Mouse (Mus musculus) spleen, adult 18-20 months (tissue): ENCODE results near the gene Lgals1.

Source experiments
- DNase-seq, 2 experiments: peaks; one replicate each; pipeline ENCODE4 v3.0.0; 2022; ENCODE audit warnings: mixed read lengths in 2 of 2

The Lgals1 gene

DNA sequence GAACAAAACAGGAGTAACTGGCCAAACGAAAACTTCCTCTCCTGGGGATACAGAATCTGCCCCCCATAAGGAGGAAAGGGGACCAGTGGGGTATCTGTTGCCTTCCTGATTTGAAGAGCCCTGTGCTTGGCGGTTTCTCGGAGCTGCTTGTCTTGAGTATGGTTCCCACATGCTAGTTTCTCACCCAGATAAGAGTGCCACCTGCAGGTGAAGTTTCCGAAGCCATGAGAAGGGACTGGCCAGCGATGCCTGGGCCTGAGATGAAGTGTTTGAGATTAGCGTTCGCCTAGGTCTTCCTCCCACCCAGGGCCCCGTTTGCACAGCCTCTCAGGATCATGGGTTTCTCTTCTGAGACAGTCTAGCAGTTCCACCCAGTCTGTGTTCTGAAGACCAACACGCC, 14.5 kb upstream of the Lgals1 start:
- DNase-seq: no peak

DNA sequence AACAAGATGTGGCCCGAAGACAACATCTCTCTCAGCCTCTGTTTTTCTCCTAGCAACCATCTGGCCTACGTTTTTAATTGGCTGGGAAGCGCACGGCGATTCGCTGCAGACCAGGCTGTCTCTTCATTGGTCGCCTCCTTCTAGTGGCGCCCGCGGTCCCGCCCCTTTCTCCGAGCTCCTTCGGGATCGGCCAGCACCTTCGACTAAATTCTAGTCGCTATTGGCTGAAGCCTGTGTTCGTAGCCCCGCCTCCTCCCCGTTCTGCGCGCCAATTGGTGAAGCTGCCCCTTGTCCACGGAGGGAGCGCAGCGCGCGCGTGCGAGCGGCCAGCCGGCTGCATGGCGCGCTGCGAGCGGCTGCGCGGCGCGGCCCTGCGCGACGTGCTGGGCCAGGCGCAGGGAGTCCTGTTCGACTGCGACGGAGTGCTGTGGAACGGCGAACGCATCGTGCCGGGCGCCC, 12.9 kb upstream of the Lgals1 start, which contains the start of gene Pdxp:
TSS of gene Pdxp (plus strand) at position 288 of the 459 bp plus-strand sequence.
- DNase-seq: peak; percentile 91 to 93

DNA sequence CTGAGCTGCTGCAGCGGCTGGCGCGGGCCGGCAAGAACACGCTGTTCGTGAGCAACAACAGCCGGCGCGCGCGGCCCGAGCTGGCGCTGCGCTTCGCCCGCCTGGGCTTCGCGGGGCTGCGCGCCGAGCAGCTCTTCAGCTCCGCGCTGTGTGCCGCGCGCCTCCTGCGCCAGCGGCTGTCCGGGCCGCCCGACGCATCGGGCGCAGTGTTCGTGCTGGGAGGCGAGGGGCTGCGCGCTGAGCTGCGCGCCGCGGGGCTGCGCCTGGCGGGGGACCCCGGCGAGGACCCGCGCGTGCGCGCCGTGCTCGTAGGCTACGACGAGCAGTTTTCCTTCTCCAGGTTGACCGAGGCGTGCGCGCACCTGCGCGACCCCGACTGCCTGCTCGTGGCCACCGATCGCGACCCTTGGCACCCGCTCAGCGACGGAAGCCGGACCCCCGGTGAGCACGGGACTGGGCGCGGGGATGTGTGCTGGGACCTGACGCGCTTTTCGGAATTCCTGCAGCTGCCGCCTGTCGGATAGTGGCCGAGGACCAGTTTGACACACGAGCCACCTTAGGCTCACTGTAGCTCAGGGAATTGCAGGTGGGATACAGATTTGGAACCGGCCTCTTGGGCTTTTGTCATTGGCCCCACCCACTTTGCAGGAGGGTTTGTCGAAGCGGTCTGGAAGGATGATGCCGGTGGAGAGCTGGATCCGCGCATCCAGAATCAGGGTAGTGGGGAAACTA, 12.3 kb upstream of the Lgals1 start:
- DNase-seq: peak in 1 of 2 experiments; percentile 43

DNA sequence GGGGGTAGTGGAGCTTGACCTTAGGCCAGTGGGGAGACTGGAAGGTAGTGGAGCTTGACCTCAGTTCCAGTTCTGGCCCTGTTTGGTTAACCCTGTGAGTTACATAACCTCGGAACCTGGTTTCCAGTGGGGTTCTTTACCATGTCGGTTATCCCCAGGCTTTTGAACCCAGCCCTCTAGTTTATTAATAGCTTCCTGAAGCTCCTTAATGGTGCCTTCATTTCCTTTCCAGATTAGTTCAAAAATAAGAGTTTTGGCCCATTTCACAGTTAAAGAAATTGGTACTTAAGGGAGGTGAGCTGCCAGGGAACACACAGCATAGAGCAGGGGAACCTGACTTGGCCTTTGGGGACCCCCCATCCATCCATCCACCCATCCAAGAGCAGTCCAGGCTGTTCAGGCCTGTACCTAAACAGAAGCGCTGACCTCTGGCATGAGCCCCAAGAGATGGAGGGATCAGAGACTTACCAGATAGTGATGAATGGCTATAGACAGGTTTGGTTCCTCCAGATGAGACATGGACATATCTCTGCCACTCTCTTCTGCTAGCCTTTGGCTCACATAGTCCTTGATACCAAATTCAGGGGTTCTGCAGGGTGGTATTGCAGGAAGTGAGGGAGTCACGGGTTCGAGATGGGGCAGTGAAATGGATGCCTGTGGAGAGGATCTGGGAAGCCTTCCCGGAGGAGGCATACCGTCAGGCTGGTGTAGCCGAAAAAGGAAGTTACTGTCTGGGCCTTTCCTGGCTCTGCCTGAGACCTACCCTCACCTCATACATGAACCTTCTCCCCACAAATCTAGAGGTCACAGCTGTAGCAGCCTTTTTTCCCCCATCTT, 11.5 kb upstream of the Lgals1 start:
- no peak for DNase-seq

DNA sequence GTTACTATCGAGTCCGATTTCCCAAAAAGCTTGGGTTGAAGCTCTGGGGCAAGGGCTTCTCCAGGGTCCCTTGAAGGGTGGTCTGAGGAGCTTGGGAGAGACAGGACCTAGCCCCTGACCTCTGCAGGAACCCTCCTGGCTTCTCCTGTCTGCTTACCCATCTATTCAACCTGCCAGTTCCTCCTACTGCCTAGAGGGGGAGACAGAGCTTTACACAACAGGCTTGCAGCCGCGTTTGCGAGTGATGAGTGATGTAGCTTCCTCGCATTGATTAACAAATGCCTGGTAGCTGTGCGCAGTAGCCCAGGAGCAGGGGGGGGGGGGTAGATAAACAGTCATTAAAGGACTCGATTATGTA, 10.9 kb upstream of the Lgals1 start:
- DNase-seq: peak in 1 of 2 experiments; percentile 57

DNA sequence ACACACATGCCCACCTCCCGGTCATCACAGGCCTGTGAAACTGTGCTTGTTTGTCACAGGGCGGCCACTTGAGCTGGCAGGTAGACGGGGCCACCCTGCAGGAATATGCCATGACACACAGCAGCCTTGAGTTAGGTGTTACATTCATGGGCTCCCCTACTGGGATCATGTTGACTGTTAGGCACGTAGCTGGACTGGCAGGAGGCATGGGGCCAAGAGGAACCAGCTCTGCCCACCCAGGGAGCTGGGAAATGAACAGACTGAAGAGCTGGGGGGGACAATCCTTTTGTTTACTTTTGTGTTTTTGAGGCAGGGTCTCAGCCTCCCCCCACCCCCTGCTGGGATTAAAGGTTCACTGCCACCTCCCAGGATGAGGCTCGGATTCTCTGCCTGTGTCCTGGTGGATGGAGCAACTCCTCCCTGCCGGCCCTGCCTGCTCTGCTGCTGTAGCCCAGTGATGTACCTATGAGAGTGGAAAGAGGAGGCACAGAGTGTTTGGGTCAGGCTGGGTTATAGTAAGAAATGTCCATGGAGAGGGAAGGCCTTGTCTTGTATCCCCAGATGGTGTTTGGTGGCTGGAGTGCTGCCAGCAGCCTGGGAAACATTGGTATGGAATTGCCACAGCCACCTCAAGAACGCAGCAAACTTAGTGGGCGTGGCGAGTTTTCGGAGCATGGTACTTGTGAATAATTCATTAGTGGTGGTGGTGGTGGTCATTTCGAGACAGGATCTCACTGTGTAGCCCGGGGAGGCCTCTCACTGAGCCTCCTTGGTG, 10.3 kb upstream of the Lgals1 start:
- no peak for DNase-seq

DNA sequence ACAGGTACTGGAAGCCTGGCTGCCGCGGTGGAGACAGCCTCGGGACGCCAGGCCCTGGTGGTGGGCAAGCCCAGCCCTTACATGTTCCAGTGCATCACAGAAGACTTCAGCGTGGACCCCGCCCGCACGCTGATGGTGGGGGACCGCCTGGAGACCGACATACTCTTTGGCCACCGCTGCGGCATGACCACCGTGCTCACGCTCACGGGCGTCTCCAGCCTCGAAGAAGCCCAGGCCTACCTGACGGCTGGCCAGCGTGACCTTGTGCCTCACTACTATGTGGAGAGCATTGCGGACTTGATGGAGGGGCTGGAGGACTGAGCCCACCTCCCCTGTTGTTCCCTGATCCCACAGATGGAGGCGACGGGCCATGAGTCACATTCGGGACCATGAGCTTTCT, 8.4 kb upstream of the Lgals1 start:
- no peak for DNase-seq

DNA sequence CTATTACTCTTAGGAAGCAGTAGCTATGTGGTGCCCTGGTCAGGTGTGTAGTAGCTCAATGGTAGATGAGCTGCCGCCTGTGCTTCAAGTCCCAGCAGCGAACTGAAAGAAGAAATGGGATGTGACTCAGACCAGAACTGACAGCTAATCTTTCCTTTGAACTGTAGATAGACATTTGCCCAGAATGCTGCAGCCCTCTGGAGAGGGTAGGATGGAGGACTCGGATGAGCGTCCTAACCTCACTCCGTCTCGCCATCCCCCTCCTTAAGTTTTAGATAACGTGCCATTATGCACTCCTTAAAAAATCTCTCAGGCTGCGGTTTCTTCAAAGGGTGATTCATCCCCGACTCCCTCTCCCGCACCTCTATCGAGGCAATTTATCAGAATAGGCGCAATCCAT, 6.6 kb upstream of the Lgals1 start:
- no peak for DNase-seq

DNA sequence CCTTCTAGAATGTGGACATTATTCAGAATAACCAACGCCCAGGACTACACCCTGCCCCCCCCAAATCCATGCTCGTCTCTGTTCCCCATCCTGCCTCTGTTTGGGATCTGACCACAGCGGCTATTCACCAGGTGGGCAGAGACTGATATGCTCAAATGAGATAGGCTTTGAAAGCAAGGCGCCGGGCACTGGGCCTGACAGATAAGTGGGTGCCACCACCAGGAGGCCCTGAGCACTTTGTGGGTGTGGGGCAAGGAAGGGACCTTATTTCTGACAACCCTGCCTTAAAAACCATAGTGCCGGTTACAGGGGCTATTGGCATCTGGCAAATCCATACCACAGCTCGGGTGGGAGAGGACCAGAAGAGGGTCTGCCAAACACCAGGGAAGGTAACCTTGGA, 3.8 kb upstream of the Lgals1 start:
- DNase-seq: no peak

DNA sequence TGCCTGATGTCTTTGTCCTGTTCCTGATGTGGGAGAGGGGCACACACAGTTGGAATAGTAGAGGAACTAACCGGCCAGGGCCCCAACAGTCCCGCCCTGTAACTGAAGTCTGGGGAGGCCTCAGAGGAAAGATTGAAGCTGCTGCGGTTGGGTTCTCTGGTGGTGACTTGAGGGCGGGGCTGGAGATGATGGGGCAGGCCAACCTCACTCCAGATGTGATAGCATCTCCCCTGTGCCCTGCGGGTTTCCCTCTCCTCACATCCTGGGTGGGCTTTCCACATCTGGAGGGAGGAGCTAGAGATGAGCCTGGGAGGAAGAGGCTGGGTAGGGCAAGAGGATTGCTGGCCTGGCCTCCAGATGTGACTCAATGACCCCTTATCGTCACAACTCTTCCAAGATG, 2.9 kb upstream of the Lgals1 start:
- DNase-seq: peak in 1 of 2 experiments; percentile 46

DNA sequence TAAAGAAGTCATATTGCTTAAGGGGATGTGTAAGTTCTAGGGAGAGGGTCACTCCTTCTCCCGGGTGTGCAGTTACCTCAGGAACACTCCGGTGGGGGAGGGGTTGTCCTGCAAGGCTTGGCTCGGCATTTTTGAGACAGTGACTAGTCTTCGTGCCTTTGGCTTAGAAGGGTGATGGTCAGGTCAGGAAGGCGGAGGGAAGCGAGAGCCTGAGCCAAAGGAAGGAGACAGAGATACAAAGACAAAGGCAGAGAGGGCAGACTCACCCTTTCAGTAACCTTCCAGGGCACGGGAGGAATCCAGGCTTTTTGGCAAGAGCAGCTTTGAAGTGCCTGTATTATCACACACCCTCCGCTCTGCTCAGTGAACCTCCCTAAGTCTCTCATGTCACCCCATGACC, 1.4 kb upstream of the Lgals1 start:
- no peak for DNase-seq

DNA sequence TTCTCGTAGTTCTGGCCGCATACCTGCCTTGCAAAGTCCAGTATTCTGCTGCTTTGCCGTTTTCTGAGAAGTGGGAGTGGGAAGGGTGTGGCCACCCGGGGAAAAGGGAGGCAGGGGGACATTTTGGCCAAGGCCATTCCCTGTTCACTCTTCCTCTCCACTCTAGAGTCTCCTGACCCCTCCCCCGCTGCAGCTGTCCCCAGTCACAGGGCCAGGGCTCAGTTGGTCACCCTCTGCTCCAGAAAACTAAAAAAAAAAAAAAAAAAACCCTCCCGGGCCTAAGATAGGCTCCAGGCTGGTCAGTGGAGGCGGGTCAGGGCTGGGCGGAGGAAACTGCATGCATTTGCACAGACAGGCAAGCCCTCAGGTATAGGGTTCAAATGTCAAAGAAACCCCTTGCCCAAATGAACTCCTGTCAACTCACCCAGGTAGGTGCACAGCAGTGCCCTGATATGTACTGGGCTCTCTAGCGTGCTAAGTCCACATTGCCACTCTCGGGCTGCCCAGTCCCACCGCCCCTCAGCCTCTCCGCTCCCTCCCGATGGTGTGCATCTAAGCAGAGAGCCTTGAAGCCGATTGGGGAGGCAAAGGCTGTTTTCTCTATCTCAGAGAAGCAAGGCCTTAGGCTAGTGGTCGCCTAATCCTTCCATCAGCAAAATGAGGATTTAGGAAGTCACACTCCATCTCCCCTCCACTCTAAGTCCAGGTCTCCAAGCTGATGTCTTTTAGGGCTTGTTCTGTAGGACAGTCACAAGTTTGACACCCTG, 679 bp downstream of the Lgals1 start:
- no peak for DNase-seq

DNA sequence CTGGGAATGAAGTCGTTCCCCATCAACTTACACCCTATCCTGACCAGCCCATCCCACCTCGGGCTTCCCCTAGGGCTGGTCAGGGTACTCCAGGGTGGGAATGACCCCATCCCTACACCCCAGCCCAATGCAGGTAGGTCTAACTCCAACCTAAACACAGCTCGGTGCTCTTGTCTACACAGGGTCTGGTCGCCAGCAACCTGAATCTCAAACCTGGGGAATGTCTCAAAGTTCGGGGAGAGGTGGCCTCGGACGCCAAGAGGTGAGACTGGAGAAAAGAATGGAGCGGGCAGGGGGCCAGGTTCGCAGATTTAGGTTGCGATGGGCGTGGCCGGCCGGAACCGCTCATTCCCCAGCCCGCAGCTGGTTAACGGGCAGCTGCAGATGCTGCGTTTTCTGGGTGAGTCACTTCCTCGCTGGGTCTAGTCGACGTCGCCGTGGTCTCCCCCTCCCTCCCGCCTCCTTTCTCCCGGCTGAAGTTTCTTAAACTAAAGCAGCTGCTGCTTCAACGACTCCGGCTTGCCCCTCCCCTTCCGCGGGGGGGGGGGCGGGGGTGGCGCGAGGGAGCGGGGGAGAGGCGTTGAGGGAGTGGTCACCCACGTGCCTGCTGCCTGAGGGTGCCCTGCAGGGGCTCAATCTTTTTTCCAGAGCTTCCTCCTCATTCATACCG, 1.4 kb downstream of the Lgals1 start:
- DNase-seq: peak; percentile 72 to 79

DNA sequence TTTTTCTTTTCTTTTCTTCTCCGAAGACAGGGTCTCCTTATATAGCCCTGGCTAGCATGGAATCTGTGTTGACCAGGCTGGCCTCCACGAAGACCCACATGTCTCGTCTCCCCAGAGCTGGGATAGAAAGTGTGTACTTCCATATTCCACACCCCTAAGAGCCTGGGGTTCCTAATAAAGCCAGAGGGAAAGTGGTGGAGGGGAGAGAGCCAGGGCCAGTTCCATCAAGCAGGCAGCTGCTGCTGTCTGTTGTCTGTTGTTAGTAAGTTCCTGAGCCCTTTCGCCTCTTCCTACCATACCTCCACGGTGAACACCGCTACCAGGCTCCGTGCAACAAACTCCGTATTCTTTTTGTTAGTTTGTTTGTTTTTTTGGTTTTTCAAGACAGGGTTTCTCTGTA, 2.0 kb downstream of the Lgals1 start:
- DNase-seq: no peak

DNA sequence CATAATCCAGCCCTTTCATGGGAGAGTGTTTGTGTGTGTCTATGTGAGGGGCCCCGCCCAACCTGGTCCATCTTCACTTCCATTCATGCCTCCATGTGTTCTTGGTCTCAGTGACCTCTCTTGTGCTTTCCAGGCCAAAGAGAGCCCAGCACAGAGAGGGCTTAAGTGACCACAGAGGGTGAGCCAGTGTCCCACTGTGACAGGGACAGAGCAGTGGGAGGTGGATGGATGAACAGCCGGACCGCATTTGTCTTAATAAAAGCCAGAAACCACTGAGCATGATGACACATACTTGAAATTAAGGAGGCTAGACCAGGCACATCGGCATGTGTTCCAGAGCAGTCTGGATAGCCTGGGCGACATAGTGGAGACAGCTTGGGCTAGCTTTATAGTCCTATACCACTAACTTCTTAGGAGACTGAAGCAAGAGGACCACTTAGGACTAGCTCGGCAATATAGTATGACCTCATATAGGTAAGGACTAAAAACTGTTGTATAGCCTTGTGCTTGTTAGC, 3.7 kb downstream of the Lgals1 start:
- DNase-seq: no peak

DNA sequence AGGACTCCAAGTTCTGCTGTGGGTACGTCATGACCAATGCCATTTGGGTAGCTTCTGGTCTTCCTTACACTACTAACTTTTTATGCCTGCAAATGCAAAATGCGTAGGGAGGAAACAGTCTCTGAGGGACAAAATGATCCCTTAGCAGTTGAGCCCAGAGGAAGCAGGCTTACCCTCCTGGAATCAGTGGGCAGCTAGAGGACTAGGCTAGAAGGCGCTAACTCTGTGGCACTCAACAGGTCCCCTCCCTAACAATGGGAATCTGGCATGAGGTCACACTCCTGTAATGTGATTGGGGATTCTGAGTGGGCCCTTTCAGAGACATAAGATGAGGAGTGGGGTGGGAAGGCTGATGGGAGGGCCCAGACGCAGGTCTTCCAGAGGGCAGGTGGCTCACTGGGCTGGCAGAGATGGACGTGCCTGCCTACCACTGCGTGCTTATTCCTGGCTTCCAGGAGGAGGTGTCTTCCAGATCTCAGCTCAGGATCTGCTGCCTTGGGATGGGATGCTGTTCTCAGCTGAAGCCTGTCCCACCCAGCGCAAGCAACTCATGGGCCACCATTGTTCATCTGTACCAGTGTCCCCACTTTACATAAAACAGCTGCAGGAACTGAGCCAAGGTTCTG, 4.4 kb downstream of the Lgals1 start:
- no peak for DNase-seq

DNA sequence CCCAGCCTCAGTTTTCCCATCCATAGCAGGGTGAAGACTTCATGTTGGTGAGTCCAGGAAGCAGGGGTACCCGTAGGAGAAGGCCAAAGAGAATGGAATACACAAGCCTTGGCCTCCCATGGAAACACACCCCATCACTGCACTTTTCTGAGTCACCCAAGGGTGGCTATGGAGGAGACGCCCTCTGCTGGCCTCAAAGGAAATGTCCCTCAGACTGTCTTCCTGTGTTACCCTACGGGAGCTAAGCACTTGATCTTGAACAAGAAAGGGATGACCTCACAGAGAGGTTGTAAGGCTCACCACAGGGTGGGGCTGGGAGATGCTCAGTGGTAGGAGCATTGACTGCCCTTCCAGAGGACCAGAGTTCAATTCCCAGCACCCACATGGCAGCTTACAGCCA, 5.1 kb downstream of the Lgals1 start:
- peak; percentile 41 to 59 for DNase-seq

DNA sequence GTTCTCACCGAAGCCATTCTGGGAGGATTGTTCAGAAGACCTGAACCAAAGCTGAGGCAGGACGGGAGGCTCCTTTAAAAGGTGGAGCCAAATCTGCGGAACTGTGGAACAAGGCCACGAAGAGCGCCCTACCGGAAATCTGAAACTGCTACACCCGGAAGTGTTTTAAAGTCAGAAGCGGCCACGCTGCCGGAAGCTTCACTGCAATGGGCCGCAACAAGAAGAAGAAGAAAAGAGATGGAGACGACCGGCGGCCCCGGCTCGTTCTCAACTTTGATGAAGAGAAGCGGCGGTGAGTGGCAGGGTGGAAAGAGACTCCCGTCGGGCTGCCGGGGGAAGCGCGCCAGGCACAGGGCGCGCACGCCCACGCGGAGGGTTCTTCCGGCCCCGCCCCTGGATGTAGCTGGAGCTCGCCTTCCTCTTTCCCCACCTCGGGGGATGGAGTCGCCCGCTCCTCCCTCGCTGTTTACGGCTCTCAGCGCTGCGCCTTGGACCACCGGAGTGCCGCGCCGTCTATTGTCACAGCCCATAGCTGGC, 8.3 kb downstream of the Lgals1 start, which contains the start of gene Nol12:
TSS of gene Nol12 (plus strand) at position 150 of the 537 bp plus-strand sequence.
- DNase-seq: peak; percentile 65 to 79

DNA sequence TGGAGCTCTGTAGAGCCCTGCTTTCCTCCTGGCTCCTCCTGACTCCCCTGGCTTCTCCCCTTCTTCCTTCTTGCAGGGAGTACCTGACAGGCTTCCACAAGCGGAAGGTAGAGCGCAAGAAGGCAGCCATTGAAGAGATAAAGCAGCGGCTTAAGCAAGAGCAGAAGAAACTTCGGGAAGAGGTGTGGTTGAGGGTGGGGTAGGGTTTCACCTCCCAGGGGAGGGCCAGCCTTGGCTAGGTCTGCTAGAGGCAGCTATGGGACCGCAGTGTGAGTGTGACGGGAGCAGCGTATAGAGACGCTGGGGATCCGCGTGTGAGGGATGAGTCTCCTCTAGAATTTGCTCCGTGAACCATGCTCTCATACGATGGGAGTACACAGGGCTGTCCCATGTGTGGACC, 9.9 kb downstream of the Lgals1 start:
- DNase-seq: no peak

DNA sequence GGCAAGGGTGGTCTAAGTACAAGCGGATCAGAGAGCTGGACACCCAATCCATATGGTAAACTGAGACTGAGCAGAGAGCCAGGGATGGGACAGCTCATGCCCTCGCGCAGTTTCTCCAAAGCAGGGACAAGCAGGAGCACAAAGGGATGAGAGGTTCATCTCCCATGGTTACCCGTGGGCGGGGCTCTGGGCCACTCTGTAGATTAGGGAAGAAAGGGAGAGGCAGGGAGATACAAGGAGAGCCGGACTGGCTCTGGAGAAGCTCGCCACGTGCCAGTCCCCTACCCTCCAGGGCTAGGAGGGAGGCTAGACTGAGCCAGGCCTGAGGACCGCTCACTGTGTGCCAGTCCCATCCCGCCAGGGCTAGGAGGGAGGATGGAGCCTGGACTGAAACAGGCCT, 10.8 kb downstream of the Lgals1 start:
- no peak for DNase-seq

DNA sequence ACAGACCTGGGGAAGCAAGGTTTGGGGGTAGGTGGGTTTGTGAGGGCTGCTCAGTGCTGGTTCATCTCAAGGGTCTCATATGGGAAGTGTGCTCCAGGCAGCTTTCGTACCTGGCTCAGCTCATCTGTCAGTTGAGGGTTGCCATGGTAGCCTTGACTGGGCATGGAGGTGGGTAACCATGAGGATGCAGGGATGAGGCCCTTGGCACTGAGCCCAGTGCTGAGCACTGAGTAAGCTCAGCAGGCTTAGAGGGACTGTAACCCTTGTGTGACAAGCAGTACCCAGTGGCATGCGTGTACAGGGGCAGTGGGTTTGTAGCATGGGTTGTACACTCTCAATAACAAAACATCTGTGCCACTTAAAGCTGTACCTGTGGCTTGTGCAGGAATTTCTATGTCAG, 11.4 kb downstream of the Lgals1 start:
- DNase-seq: no peak
